Mouse (Mus musculus): Measurements from ENCODE around the gene Phldb1. TPM values are rescaled to one million over a fixed set of nuclear protein-coding genes. Genes with fewer than 3 reads are reported as not detected.

The Phldb1 gene
- polyA plus RNA-seq, 1 experiment from 2014 or later, result 58.9 TPM

- no peak for ATAC-seq (replicated peaks)
- H3K9ac ChIP-seq, result no peak overlapping the region
- H3K4me2 ChIP-seq, result no peak overlapping the region
- no peak overlapping the region for H3K27ac ChIP-seq
- 81% methylated on average over 1 of the region's 1 CpGs for WGBS
- no peaks in the 10 kb centered on the region for H3K9me3 ChIP-seq
- H3K4me3 ChIP-seq, result no peak overlapping the region
- no peaks in the 10 kb centered on the region for H3K27me3 ChIP-seq (replicated peaks)
- H3K4me1 ChIP-seq, result no peaks in the 10 kb centered on the region
- peaks cover 14% of the 10 kb centered on the region for H3K36me3 ChIP-seq (replicated peaks)
Observed at GRCm38 (mm10) chr9:44740663-44741192, 5.7 kb upstream of the Phldb1 start.

DNA sequence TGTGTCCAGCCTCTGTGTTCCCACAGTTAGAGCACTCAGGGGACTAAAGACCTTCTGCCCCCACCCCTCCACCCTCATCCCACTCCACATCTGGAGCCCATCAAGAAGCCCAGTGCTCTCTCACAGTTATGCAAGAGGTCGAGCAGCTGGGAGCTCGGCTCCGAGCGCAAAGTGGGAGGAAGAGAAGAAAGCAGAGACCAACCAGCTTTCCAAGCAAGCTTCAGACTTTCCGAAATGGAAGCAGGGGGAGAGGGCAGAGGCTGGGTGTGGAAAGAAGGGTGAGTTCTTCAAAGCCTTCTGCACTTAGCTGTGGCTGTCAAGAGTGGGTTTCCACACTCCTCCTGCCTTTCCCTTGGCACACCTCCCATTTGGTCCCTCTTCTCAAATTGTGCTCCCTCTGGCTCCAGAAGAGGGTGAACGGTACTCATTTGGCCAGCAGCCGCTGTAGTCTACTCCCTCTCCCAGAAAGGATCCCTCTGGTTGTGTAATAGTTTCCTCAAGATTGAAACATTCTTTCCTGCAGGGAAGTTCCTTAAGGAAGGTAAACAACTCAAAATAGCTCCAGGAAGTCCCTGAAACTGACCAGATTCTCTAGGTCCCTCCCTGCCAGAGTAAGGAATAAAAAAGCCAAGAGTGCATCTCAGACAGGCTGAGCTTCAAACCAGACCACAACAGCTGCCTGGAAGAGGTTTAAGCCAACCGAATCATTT, 2.4 kb upstream of the Phldb1 start:
- Histone ChIP-seq H3K9me3 (no peaks in the 10 kb centered on the region), H3K4me2 (no peak overlapping the region), H3K27ac (no peak overlapping the region), H3K27me3 (replicated peaks) (peaks cover 11% of the 10 kb centered on the region), H3K4me1 (peaks cover 20% of the 10 kb centered on the region), H3K4me3 (no peak overlapping the region), H3K36me3 (replicated peaks) (peaks cover 3% of the 10 kb centered on the region; the same call in 1 of the 2 replicates), H3K9ac (no peak overlapping the region)
- 71% methylated on average over 8 of the region's 8 CpGs for WGBS
- no peak for ATAC-seq (replicated peaks)

GRCm38 (mm10) chr9:44736301-44736700, 1.3 kb upstream of the Phldb1 start:
- Histone ChIP-seq H3K4me1 (peaks cover 20% of the 10 kb centered on the region), H3K27me3 (replicated peaks) (peaks cover 11% of the 10 kb centered on the region), H3K4me2 (no peak overlapping the region), H3K36me3 (replicated peaks) (no peaks in the 10 kb centered on the region), H3K4me3 (no peak overlapping the region), H3K9ac (no peak overlapping the region), H3K9me3 (no peaks in the 10 kb centered on the region), H3K27ac (no peak overlapping the region)
- no peak for ATAC-seq (replicated peaks)
- 73% methylated on average over 2 of the region's 2 CpGs for WGBS

DNA sequence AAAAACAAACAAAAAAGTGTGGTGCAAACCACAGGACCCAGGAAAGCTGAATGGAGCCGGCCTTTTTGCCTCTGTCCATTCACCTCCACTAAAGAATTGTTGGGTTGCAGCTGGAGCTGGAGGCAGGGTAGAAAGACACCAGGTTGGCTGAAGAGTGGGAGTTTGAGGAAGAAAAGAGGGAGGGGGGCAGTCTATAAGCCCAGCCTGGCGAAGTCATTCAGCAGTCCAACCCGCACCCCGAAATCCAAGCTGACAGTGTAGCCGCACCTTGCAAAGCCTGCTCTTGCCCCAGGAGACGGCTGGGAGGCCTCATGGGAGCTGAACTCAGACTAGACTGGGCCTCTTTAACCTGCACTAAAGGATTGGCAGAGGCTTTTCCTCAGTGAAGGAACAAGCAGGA, 888 bp upstream of the Phldb1 start:
- Histone ChIP-seq H3K36me3 (replicated peaks) (no peaks in the 10 kb centered on the region), H3K27me3 (replicated peaks) (peaks cover 11% of the 10 kb centered on the region), H3K4me3 (no peak overlapping the region), H3K9me3 (no peaks in the 10 kb centered on the region), H3K4me2 (no peak overlapping the region), H3K4me1 (peaks cover 20% of the 10 kb centered on the region), H3K27ac (no peak overlapping the region), H3K9ac (no peak overlapping the region)
- WGBS, result 78% methylated on average over 6 of the region's 6 CpGs
- ATAC-seq (replicated peaks), result no peak

DNA sequence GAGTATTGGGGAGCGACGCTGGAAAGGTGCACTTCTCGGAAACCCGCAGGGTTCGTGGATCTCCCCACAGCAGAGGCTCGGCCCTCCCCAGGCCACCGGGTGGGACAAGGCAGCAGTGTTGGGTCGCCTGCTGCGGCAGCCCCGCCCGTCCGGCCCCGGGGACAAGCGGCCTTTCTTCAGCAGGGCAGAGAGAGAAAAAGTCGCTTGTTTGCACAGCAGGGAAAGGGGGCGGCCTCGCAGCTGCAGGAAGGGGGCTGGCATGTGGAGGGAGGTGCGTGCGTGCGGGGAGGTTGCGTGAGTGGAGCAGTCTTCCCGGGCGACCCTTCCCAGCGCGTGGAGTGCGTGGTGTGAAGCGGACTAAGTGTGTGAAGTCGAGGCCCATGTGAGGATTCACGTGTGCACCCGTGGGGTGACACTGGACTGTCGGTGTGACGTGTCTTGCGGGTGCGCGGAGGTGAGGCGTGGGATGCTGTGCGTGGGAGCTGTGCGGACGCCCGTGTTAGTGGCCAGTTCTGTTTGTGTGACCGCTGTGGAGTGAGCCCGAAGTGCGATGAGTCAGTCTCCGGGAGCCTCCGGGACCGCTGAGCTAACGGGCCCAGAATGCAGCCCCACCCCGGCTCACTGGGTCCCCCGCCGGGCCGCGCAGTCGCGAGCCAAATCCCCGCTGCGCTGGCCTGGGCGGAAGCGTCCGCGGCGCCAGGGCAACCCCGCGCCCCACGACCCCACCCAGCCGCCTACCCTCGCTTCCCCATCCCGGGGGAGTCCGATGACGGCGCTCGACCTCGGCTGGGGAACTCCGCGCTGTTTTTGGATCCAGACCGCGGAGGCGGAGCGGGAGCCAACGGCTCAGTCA, 1.1 kb downstream of the Phldb1 start:
- 0 out of 2 replicates have a peak overlapping the region, but pooled peaks have one; percentile 4 for H3K27ac ChIP-seq
- H3K9ac ChIP-seq, result peak overlapping the region; percentile 55
- H3K27me3 ChIP-seq (replicated peaks), result peaks cover 11% of the 10 kb centered on the region
- H3K36me3 ChIP-seq (replicated peaks), result no peaks in the 10 kb centered on the region
- H3K4me1 ChIP-seq, result peaks cover 20% of the 10 kb centered on the region
- no peaks in the 10 kb centered on the region for H3K9me3 ChIP-seq
- peak; percentile 62 for ATAC-seq (replicated peaks)
- under 1% methylated on average over 77 of the region's 79 CpGs for WGBS
- peak overlapping the region; percentile 49 for H3K4me3 ChIP-seq
- H3K4me2 ChIP-seq, result peak overlapping the region; percentile 97

DNA sequence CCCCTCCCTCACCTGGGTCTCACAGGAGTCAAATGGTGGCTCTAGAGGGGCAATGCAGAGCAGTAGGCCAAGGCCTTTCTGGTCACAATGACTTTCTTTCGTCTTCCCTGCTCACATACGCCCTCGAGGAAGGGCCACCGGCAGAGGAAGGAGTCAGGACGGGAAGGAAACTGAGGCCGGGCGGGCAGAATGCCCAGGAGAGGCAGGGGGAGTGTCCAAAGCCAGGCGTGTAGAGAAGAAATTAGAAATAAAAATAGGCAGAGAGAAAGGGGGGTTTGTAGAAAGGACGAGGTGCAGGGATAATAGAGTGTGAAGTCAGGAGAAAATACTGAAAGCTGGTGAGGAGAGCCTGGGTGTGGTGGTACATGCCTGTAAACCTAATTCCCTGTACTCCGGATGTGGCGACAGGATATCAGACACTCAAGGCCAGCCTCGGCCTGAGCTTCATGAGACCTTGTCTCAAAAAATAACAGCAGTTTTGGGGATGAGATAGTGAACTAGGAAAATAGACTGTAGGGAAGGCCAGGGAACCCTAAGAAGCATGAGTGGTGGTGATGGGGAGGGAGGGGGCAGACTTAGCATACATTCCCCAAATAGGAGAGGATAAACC, 2.0 kb downstream of the Phldb1 start:
- Histone ChIP-seq H3K27ac (0 out of 2 replicates have a peak overlapping the region, but pooled peaks have one; percentile 4), H3K4me3 (peak overlapping the region; percentile 49), H3K4me1 (peaks cover 20% of the 10 kb centered on the region), H3K4me2 (peak overlapping the region; percentile 97), H3K9me3 (no peaks in the 10 kb centered on the region), H3K27me3 (replicated peaks) (peaks cover 11% of the 10 kb centered on the region), H3K36me3 (replicated peaks) (no peaks in the 10 kb centered on the region), H3K9ac (no peak overlapping the region)
- WGBS, result 51% methylated on average over 12 of the region's 12 CpGs
- no peak for ATAC-seq (replicated peaks)

DNA sequence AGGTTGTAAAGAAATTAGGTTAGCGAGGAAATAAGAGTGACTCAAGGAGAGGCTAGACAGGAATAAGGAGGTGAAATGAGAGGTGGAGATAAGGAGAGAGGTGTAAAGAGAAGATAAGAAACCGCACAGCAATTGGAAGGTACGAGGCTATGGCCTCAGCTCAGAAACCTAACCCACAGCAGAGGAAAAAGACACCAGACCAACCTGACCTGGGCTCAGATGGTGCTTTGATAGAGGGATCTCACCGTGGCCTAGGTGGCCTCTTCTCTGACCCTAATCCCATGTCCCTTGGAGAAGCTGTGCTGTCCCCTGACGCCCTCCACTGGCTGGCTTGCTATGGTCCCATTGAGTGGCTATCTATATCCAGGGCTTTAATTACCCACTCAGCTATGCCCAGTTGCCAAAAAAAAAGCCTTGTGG, 2.9 kb downstream of the Phldb1 start:
- Histone ChIP-seq H3K4me2 (no peak overlapping the region), H3K4me3 (no peak overlapping the region), H3K4me1 (peaks cover 20% of the 10 kb centered on the region), H3K27me3 (replicated peaks) (peaks cover 11% of the 10 kb centered on the region), H3K9me3 (no peaks in the 10 kb centered on the region), H3K27ac (no peak overlapping the region), H3K9ac (no peak overlapping the region), H3K36me3 (replicated peaks) (no peaks in the 10 kb centered on the region)
- 69% methylated on average over 5 of the region's 5 CpGs for WGBS
- ATAC-seq (replicated peaks), result no peak

DNA sequence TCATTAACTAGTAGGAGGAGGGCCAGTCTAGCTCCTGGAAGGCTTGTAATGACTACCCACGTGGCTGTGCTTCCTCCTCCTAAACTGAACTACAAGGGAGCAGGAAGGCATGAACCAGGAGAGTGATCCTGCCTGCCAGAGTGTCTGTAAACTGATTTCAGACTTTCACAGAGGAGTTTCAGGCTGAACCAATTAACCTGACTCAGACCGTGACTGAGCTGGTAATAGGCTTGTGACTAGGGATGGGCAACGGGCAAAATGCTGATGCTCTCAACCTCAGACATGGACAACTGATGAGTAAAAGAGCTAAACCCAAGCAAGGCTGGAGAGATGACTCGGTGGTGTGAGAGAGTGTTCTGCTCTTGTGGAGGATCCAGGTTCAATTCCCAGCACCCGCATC, 7.6 kb downstream of the Phldb1 start:
- no peak for ATAC-seq (replicated peaks)
- H3K27me3 ChIP-seq (replicated peaks), result no peaks in the 10 kb centered on the region
- H3K9ac ChIP-seq, result no peak overlapping the region
- peaks cover 46% of the 10 kb centered on the region for H3K4me1 ChIP-seq
- no peak overlapping the region for H3K4me3 ChIP-seq
- WGBS, result 49% methylated on average over 5 of the region's 5 CpGs
- no peak overlapping the region for H3K27ac ChIP-seq
- no peaks in the 10 kb centered on the region for H3K36me3 ChIP-seq (replicated peaks)
- H3K4me2 ChIP-seq, result no peak overlapping the region
- H3K9me3 ChIP-seq, result no peaks in the 10 kb centered on the region

DNA sequence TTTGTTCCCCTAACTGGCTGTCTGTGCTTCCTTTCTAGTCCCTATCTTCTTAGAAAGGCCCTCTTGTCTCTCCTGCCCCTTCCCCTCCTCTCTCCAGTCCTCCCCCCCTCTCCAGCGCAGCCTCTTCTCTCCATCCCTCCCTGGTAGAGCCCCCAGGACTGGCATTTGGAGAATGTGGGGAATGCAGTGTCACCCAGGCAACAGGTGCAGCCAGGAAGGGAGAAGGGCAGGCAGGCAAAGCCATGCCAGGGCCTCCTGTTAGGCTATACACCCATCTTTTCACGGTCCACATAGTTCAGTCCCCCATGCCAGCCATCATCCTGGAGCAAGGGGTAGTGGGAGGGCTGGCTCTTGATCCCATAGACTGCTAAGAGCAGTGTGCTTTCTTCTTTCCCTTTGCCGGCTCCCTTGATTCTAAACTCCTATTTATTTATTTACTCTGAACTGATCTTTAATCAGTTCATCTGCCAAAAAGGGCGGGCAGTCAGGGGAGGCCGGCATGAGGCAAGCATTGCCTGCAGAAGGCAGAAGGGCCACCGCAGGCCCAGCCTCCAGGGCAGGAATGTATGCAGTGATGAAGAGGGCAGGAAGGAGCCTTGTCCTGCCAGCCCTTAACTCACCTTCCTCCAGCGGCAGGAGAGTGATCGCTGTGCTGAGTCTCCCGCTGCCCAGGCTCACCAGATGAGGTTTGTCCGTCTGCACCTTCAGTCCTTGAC, 8.4 kb downstream of the Phldb1 start:
- no peak overlapping the region for H3K4me3 ChIP-seq
- WGBS, result 44% methylated on average over 10 of the region's 10 CpGs
- H3K4me1 ChIP-seq, result peaks cover 50% of the 10 kb centered on the region
- no peak overlapping the region for H3K9ac ChIP-seq
- no peak overlapping the region for H3K27ac ChIP-seq
- no peak overlapping the region for H3K4me2 ChIP-seq
- no peaks in the 10 kb centered on the region for H3K27me3 ChIP-seq (replicated peaks)
- no peaks in the 10 kb centered on the region for H3K36me3 ChIP-seq (replicated peaks)
- ATAC-seq (replicated peaks), result no peak
- no peaks in the 10 kb centered on the region for H3K9me3 ChIP-seq

GRCm38 (mm10) chr9:44724665-44725064, 10.3 kb downstream of the Phldb1 start:
- H3K4me2 ChIP-seq, result no peak overlapping the region
- no peak overlapping the region for H3K9ac ChIP-seq
- 33% methylated on average over 2 of the region's 2 CpGs for WGBS
- H3K27ac ChIP-seq, result 0 out of 2 replicates have a peak overlapping the region, but pooled peaks have one; percentile 35
- no peaks in the 10 kb centered on the region for H3K36me3 ChIP-seq (replicated peaks)
- H3K4me3 ChIP-seq, result no peak overlapping the region
- no peaks in the 10 kb centered on the region for H3K27me3 ChIP-seq (replicated peaks)
- H3K9me3 ChIP-seq, result no peaks in the 10 kb centered on the region
- H3K4me1 ChIP-seq, result peaks cover 61% of the 10 kb centered on the region
- ATAC-seq (replicated peaks), result no peak

DNA sequence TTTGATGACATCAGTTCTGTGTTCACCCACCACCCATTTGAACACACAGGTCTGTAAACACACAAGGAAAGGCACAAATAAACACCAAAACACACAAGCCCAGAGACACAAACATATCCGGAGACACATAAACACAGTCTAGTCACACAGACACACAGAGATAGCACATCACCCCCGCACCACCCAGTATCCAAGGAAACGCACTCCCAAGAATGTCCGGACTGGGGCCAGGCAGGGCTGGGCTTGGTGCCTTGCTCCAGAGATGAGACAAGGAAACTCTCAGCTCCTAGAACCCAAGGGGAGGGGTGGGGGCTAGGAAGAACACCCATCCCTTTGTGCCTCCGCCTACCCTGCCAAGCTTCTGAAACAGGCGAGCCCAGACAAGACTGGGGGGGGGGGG, 10.8 kb downstream of the Phldb1 start:
- H3K27ac ChIP-seq, result peak overlapping the region; percentile 35
- WGBS, result 34% methylated on average over 6 of the region's 6 CpGs
- no peaks in the 10 kb centered on the region for H3K9me3 ChIP-seq
- H3K27me3 ChIP-seq (replicated peaks), result no peaks in the 10 kb centered on the region
- no peak for ATAC-seq (replicated peaks)
- no peak overlapping the region for H3K4me3 ChIP-seq
- peaks cover 66% of the 10 kb centered on the region for H3K4me1 ChIP-seq
- no peak overlapping the region for H3K4me2 ChIP-seq
- no peaks in the 10 kb centered on the region for H3K36me3 ChIP-seq (replicated peaks)
- H3K9ac ChIP-seq, result no peak overlapping the region
